Mouse (Mus musculus): Measurements from ENCODE around the gene Tet2.

DNA sequence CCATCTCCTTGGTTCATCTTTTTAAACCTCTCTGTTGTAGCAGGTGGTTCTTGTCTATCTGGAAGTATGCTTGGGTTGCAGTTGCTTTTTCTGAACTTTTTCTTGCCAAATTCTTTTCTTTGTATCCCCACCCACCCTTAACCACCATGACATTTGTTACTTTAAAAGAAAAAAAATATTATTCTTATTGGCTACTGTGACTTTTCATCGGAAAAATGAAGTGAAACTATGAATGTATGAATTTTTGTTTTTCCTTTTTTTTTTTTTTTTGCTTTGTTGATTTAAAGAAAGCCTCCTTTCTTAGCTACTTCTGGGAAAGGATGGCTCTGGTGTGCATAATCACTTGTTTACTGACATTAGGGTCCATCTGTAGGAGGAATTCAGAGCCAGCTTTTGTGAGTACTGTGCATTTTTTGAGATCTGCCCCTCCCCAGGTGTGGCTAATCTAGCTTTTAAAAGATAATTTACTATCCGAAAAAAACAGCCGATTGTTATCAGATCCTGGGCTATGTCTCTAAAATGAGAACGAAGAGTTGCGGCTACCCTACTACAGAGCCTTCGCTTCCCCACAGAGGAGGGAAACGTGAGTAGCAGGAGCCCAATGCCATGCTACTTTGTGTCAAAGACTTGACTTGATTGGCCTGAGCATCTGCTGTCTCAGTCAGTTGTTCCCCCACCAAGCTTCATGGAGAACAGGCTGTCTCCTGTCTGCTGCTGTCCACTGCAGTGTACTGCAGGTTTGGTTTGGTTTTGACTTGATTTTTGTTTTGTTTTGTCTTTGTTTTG, 4.6 kb upstream of the Tet2 start:
- no peak for TF ChIP-seq CTCF (IDR thresholded peaks at IDR 0.05)
- TF ChIP-seq EP300 (IDR thresholded peaks at IDR 0.05), result no peak

Data from lung, postnatal 0 days (tissue).